Mouse (Mus musculus) spleen, adult 12 weeks (tissue): ENCODE measurements around the gene Dsel.
A peak's percentile ranks its signal among the peaks of the same experiment; 100 is the strongest.

Experiments used
- DNase-seq: peaks from one replicate; pipeline ENCODE4 v3.0.0; 2022; ENCODE audit warnings: low spot score

Dsel gene

DNA sequence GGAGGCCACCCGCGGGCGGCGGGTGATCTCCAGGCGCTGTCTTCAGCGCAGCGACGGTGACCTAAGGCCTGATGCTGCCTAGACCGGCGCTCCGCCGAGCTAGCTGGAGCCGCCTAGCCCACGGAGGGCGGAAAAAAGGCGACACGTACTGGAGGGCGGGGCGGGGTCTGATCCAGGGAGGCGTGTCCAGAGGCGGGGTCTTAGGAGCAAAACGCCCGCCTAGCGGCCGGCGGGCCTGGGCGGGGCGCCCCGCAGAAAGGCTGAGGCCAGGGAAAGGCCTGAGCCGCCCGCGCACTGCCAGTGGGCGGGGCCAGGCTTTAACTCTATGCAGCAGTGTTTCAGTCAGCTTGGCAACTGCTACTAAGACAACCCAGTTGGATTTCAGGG, at the start of gene Dsel:
Gene Dsel, minus strand, starts transcription at position 140 of the 387 bp plus-strand sequence.
- peak; percentile 53 for DNase-seq

DNA sequence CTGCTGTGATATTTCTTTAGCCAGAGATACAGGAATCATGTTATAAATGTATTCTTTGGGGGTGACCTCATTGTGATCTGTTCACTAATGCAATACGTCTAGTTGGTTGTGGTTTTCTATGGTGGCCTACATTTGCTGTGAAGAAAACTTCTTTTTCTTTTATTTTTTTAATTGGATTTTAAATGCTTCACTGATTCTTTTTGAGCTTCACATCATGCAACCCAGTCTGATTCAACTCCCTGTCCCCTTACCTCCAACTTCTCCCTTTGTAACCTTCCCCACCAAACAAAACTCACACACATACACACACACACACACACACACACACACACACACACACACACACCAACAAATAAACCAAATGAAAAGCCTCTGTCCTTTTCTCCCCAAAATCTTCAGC, 46.7 kb upstream of the Dsel start:
- DNase-seq, result no peak

DNA sequence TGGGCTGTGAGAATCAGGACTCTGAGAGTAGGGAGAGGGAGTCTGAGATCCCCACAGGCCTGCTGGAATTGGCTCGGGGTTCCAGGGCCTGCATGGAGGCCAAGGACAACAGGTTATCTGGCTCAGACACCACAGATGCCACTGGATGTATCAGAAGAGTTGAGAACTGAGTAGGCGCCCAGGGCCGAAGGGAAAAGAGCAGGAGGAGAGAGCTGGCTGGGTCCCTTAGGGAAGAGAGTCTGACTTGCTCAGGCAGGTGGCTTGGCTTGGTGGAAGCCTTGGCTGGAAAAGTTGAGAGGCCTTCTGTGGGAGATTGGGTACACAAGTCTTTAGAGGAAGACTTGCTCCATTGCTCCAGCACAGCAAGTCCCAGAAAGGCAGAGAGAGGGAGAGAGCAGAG, 18.6 kb upstream of the Dsel start:
- no peak for DNase-seq

DNA sequence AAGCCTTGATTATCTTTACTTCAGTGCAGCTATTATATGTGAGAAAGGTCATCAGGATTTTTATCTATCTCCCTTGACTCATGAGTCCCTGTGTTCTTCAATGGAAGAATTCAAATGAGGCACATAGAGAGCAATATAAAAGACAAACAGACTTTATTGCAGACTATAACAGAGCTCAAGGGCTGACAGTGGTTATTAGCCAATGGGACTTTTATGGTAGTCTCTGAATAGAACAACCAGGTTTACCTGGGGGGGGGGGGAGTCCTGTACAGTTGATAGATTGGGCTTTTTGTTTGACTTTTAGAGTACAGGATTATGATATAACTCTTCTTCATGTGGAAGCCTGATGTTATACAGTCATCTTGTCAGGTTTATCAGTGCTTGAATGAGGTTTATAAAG, 11.1 kb upstream of the Dsel start:
- DNase-seq, result no peak

DNA sequence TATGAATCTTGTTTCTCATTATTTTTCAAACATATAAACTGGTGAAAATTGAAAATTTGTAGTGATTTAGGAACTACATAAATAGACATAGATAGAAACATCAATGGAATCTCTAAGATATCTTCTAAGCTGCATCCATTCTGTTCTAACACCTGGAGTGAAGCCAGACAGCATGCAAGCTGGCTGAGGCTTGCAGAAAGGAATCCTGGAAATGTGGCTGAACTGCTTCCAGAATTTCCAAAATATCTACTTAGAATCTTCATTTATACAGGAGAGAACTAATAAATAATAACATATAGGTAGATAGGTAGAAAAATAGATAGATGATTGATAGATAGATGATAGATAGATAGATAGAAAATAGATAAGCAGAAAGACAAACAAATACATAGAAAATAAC, 8.5 kb upstream of the Dsel start:
- no peak for DNase-seq

DNA sequence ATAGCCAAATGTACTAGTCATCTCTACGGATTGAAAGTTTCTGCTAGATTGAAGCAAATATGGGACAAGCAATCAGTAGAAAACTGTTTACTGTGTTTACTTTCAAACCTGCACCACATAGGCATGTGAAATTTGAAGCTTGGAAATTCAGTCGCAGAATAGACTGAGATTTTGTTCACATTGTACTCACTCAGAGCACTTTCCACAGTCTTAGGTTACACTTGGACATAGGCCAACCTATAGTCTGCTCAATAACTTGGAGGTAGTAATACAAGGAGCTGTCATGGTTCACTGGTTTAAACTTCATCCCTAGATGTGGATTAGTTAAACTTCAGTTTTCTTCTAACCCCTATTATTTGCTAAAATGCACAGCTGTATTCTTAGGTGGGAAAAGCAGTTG, 749 bp upstream of the Dsel start:
- DNase-seq, result no peak

DNA sequence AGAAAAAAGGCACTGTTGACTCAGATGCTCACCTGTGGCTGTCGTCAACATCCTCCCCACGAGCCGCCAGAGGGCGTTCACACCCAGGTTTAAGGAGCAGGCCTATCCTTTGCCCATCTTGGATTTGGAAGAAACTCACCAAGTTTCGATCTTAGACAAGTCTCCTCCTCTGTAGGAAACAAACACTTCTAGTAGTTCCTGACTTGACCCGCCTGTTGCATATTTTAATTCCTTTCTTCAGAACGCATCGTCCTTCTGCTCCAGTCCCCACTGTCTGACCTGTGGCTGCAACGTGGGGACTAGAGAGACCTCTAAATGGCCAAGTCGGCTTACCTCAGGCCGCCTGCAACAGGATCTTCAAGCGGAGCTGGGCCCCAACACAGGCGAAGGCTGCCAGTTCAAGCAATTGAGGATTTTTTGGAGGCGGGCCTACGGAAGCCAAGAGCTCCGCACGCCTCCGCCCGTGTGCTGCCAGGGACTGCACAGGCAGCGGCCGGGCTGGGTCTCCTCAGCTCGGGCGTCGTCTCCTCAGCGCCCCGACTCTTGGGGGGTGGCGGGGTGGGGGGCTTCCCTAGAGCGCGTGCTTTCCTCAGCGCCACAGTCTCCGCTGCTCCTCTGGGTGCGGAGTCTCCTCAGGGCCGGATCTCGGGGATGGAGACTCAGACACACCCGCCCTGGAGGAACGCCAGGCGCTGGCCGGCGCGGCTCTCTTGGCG, 497 bp downstream of the Dsel start:
- DNase-seq, result peak; percentile 3

DNA sequence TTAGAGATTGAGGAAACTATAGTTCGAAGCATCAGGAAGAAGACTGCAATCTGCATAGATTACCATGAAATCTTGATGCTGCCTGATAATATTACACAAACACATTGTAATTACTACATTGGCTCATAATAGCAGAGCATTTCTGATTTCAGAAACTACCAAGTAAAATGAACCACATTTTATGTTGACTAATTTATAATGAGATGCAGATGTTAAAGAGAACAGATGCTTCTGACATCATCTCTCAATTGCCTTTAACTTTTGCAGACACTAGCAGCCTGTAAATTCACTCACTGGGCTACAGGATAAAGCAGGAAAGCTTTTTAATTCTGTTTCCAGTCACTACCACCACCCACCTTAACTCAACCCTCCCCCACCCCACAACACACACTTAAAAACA, 6.9 kb downstream of the Dsel start:
- DNase-seq, result no peak

DNA sequence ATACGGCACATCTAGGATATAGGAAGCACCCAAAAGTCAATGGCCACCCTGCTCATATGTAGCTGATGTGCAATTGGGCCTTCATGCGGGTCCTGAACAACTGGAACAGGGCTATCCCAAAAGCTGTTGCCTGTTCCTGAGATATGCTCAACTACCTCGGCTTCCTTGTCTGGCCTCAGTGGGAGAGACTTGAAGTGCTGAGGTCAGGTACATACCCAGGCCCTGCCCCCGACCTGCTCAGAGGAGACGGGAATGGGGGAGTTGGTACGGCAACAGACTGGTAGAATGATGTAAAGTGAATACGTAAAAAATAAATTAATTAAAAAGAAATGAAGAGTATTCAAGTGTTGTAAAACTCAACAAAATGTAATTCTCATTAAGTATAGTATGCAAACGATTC, 12.3 kb downstream of the Dsel start:
- no peak for DNase-seq

DNA sequence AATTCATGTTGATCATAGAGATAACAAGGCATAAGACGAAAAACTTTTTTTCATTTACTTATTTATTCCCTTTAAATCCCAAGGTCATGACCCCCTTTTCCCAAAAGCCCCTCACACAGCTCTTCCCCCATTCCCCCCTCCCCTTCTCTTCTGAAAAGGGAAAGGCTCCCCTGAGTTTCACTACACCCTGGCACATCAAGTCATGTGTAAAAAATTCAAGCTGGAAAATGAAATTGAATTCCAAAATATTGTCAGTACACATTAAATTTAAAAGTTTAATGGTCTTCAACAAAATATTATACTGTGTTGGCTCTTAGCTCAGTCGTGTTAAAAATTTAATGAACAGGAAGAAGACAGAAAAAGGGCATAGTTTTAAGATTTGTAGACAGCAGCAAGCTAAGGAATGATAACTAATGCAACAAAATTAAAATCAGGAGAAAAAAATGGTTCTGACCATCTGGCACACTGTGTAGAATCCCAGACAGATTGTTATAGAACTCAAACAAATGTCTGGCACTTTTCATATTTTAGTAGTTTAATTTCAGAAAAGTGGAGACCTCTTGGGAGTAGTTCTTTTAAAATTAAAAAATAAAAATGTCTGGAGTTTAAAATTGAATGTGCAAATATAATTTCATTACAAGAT, 31.0 kb downstream of the Dsel start:
- DNase-seq, result no peak
